Mouse (Mus musculus): ENCODE measurements around the gene Ngrn. TPM values are rescaled to one million over a fixed set of nuclear protein-coding genes. Genes with fewer than 3 reads are reported as not detected.

Ngrn gene
- polyA plus RNA-seq, 1 experiment, result 53.8 TPM

DNA sequence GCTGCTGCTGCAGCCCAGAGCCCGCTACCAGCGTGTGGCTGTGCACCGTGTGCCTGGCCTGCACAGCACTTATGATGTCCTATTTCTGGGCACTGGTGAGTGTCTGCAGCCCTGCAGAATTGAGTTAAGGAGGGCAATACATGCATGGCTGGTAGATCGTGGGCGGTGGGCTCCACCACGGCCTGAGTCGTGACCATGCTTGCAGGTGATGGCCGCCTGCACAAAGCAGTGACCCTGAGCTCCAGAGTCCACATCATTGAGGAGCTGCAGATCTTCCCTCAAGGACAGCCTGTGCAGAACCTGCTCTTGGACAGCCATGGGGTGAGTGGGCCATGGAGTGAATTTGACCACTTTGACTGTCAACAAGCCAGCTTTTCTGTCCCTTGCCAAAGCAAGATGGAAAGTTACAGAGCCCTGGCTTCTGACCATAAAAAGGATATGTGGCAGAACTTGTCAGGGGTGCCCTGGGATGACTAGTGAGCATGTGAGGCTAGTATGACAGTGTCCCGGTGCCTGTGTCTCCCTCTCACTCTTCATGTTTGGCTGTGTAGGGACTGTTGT is 40.7 kb upstream of the Ngrn start:
- Histone ChIP-seq H3K4me3 (ENCODE audit: control insufficient read depth, insufficient read depth, low read length) (no peak overlapping the region), H3K27me3 (ENCODE audit: control insufficient read depth, insufficient read depth, low read length) (no peaks in the 10 kb centered on the region), H3K27ac (ENCODE audit: control insufficient read depth, insufficient read depth, low read length) (no peak overlapping the region), H3K4me1 (replicated peaks; ENCODE audit: control insufficient read depth, insufficient read depth, low read length) (no peaks in the 10 kb centered on the region; the same call in 1 of the 2 replicates), H3K36me3 (ENCODE audit: control insufficient read depth, insufficient read depth, low read length) (peaks cover 71% of the 10 kb centered on the region)
- DNase-seq, result no peak
- no peak for TF ChIP-seq POLR2A (IDR thresholded peaks at IDR 0.05; ENCODE audit: control insufficient read depth, extremely low read depth, insufficient read depth, low read length, poor library complexity)
- TF ChIP-seq CTCF (IDR thresholded peaks at IDR 0.05; ENCODE audit: borderline replicate concordance, control insufficient read depth, extremely low read depth, insufficient read depth, low read length, poor library complexity), result no peak
- WGBS, result 98% methylated on average over 9 of the region's 9 CpGs

DNA sequence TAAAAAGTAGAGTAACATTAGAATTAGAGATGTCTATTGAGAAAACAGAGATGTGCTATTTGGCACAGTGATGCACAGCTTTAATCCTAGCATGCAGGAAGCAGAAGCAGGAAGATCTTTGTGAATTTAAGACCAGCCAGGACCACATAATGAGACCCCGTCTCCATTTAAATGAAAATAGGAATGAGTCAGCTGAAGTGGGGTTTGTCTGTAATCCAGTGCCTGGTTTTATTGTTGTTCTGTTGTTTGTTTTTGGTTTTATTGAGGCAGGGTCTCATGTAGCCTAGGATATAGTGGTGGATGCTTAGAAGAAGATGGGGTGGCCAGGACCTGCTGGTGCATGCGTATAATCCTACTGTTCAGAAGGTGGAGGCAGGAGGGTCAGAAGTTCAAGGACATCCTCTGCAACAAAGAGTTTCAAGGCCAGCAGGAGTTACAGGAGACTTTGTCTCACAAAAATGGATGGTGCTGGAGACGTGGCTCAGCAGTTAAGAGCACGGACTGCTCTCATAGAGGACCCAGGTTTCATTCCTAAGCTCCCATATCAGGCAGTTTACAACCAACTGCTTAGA is 39.8 kb upstream of the Ngrn start:
- no peak for DNase-seq
- H3K4me3 ChIP-seq (ENCODE audit: control insufficient read depth, insufficient read depth, low read length), result no peak overlapping the region
- H3K27me3 ChIP-seq (ENCODE audit: control insufficient read depth, insufficient read depth, low read length), result no peaks in the 10 kb centered on the region
- no peak overlapping the region for H3K27ac ChIP-seq (ENCODE audit: control insufficient read depth, insufficient read depth, low read length)
- H3K36me3 ChIP-seq (ENCODE audit: control insufficient read depth, insufficient read depth, low read length), result peaks cover 72% of the 10 kb centered on the region
- TF ChIP-seq CTCF (IDR thresholded peaks at IDR 0.05; ENCODE audit: borderline replicate concordance, control insufficient read depth, extremely low read depth, insufficient read depth, low read length, poor library complexity) (no peak), POLR2A (IDR thresholded peaks at IDR 0.05; ENCODE audit: control insufficient read depth, extremely low read depth, insufficient read depth, low read length, poor library complexity) (no peak)
- no peaks in the 10 kb centered on the region for H3K4me1 ChIP-seq (replicated peaks; ENCODE audit: control insufficient read depth, insufficient read depth, low read length)
- 95% methylated on average over 4 of the region's 4 CpGs for WGBS

DNA sequence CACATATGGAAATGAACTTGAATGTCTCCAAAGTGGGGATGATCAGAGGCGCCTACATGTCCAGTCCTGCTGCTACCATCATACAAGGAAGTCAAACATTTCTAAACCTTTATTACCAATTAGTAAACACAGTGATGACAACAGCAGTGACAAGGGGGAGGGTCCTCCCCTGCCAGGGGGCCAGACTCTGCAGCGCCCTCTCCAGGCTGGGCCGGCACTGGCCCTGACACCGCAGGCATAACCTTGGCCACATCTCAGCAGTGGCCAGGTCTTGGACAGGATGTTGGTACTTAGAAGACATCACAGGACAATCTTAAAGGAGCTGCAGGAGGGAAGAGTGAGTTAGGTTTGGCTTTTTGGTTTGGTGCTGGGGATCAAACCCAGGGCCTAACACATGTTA is 34.0 kb upstream of the Ngrn start:
- no peak for DNase-seq
- Histone ChIP-seq H3K4me3 (ENCODE audit: control insufficient read depth, insufficient read depth, low read length) (no peak overlapping the region), H3K36me3 (ENCODE audit: control insufficient read depth, insufficient read depth, low read length) (peaks cover 31% of the 10 kb centered on the region), H3K27me3 (ENCODE audit: control insufficient read depth, insufficient read depth, low read length) (no peaks in the 10 kb centered on the region), H3K27ac (ENCODE audit: control insufficient read depth, insufficient read depth, low read length) (no peak overlapping the region), H3K4me1 (replicated peaks; ENCODE audit: control insufficient read depth, insufficient read depth, low read length) (peaks cover 5% of the 10 kb centered on the region; the same call in 1 of the 2 replicates)
- TF ChIP-seq CTCF (IDR thresholded peaks at IDR 0.05; ENCODE audit: borderline replicate concordance, control insufficient read depth, extremely low read depth, insufficient read depth, low read length, poor library complexity), result no peak
- TF ChIP-seq POLR2A (IDR thresholded peaks at IDR 0.05; ENCODE audit: control insufficient read depth, extremely low read depth, insufficient read depth, low read length, poor library complexity), result no peak
- 96% methylated on average over 4 of the region's 4 CpGs for WGBS

DNA sequence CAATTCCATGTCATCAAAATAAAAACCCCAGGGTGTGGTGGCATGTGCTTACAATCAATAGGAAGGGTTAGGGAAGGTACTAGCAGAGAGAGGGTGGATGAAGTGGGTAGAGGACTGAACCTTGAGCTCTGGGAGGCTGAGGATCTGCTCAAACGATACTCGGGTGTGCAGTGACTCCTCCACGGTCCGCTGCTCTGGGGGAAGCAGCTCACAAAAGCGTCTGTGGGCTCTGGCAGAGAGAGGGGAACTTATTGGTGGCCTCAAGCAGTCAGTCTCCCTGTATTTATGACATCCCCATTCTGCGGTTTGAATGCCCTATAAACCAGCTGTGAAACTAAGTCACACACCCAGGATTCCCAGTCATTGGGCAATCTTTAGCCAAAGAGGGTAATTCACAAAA is 30.8 kb upstream of the Ngrn start:
- no peak overlapping the region for H3K4me3 ChIP-seq (ENCODE audit: control insufficient read depth, insufficient read depth, low read length)
- H3K36me3 ChIP-seq (ENCODE audit: control insufficient read depth, insufficient read depth, low read length), result peaks cover 15% of the 10 kb centered on the region
- no peak for TF ChIP-seq POLR2A (IDR thresholded peaks at IDR 0.05; ENCODE audit: control insufficient read depth, extremely low read depth, insufficient read depth, low read length, poor library complexity)
- TF ChIP-seq CTCF (IDR thresholded peaks at IDR 0.05; ENCODE audit: borderline replicate concordance, control insufficient read depth, extremely low read depth, insufficient read depth, low read length, poor library complexity), result no peak
- H3K27ac ChIP-seq (ENCODE audit: control insufficient read depth, insufficient read depth, low read length), result no peak overlapping the region
- 46% methylated on average over 6 of the region's 6 CpGs for WGBS
- no peaks in the 10 kb centered on the region for H3K27me3 ChIP-seq (ENCODE audit: control insufficient read depth, insufficient read depth, low read length)
- peaks cover 10% of the 10 kb centered on the region for H3K4me1 ChIP-seq (replicated peaks; ENCODE audit: control insufficient read depth, insufficient read depth, low read length)
- no peak for DNase-seq

DNA sequence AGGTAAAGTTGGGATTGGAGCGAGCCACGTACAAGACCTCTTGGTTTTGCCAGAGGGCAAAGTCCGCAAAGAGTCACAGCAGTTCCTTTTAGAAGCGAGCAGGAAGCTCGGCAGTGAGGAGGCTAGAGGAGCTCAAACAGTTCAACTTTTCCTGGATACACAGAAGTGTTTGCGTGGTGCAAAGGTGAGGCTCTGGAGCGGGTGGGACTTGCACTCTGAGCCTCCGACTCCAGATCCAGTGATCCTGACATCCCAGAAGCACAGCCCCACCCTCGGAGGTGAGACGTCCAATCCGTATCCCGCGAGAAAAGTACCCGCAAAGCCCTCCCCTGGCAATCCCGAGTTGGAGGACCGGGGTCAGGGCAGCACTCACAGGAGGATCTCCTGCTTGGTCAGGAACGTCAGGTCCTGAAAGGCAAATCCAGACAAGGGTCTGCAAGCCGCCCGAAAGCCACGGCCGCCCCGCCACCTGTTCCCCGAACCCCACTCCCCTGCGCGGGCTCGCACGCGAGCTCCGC is 29.0 kb upstream of the Ngrn start:
- H3K4me3 ChIP-seq (ENCODE audit: control insufficient read depth, insufficient read depth, low read length), result peak overlapping the region; percentile 55
- TF ChIP-seq POLR2A (IDR thresholded peaks at IDR 0.05; ENCODE audit: control insufficient read depth, extremely low read depth, insufficient read depth, low read length, poor library complexity) (no peak), CTCF (IDR thresholded peaks at IDR 0.05; ENCODE audit: borderline replicate concordance, control insufficient read depth, extremely low read depth, insufficient read depth, low read length, poor library complexity) (no peak)
- 1% methylated on average over 29 of the region's 29 CpGs for WGBS
- peak overlapping the region; percentile 3; the same call in 1 of the 2 replicates for H3K27ac ChIP-seq (ENCODE audit: control insufficient read depth, insufficient read depth, low read length)
- H3K27me3 ChIP-seq (ENCODE audit: control insufficient read depth, insufficient read depth, low read length), result no peaks in the 10 kb centered on the region
- peaks cover 3% of the 10 kb centered on the region for H3K36me3 ChIP-seq (ENCODE audit: control insufficient read depth, insufficient read depth, low read length)
- H3K4me1 ChIP-seq (replicated peaks; ENCODE audit: control insufficient read depth, insufficient read depth, low read length), result peaks cover 10% of the 10 kb centered on the region
- DNase-seq, result no peak

DNA sequence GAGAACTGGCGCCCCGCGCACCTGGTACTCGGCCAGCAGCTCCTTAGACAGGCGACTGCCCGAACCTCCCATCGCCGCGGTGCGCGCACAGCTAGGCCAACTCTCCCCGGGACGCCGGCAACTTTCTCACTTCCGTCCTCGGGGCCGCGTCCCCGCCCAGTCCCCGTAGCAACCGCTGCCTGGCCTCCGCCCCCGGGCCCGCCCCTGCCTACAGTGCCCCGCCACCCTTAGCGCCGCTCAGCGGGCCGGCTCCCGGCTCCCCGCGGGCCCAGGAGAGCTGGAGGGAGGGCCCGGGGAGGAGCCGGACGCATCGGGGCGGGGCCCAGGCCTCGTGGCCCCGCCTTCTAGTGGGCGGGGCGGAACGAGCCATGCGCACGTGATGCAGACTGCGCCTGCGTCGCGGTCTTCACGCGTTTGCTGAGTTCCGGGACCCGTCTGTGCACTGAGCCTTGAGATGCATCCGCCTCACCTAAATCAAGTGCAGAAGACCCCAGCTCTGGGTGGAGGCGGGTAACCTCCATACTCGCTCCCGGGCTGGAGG is 28.5 kb upstream of the Ngrn start, which contains the start of the genes Cib1 and Gdpgp1:
TSS of gene Cib1 (minus strand) at position 325 of the 541 bp plus-strand sequence.
TSS of gene Gdpgp1 (plus strand) at position 377 of the 541 bp plus-strand sequence.
- Histone ChIP-seq H3K4me1 (replicated peaks; ENCODE audit: control insufficient read depth, insufficient read depth, low read length) (peaks cover 10% of the 10 kb centered on the region), H3K27me3 (ENCODE audit: control insufficient read depth, insufficient read depth, low read length) (no peaks in the 10 kb centered on the region), H3K27ac (ENCODE audit: control insufficient read depth, insufficient read depth, low read length) (peak within 1 kb of the TSS; percentile 50), H3K4me3 (ENCODE audit: control insufficient read depth, insufficient read depth, low read length) (peak within 1 kb of the TSS; percentile 60), H3K36me3 (ENCODE audit: control insufficient read depth, insufficient read depth, low read length) (no peaks in the 10 kb centered on the region; the same call in 1 of the 2 replicates)
- under 1% methylated on average over 56 of the region's 56 CpGs for WGBS
- TF ChIP-seq CTCF (IDR thresholded peaks at IDR 0.05; ENCODE audit: borderline replicate concordance, control insufficient read depth, extremely low read depth, insufficient read depth, low read length, poor library complexity), result peak; percentile 64; the same call in 1 of the 2 replicates
- TF ChIP-seq POLR2A (IDR thresholded peaks at IDR 0.05; ENCODE audit: control insufficient read depth, extremely low read depth, insufficient read depth, low read length, poor library complexity), result peak; percentile 70
- peak; percentile 98 for DNase-seq

Data from thymus, adult 2 months (tissue).